Mouse (Mus musculus) ES-CJ7 (cell line): ENCODE measurements around the gene Olfr206.
"Not testable (repeated sequence)": the region's sequence is repeated elsewhere in the genome, so short reads cannot be mapped to it uniquely, and the experiment has no call there.

Experiments used
- DNase-seq: peaks from one replicate; pipeline ENCODE4 v3.0.0; 2011; ENCODE audit warnings: low read depth, low spot score

The Olfr206 gene

DNA sequence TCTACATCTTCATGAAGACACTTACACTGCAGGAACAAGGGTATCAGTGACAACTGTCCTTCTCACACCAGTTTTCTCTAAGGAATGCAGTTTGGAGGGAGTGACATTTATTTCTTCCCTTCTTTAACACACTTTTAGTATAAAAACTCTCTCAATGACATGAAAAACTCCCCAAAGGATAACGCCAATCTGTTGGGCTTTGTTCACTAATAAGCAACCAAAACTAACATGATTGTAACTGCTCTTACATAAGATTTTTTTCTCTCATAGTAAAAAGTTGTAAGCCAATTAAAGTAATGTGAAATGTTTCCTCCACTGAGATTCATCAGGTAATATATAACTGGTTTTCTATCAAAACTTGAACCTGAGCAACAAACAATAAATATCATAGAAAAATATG lies at the start of gene Olfr206:
TSS of gene Olfr206 (minus strand) at position 101 of the 400 bp plus-strand sequence.
- DNase-seq = no peak

DNA sequence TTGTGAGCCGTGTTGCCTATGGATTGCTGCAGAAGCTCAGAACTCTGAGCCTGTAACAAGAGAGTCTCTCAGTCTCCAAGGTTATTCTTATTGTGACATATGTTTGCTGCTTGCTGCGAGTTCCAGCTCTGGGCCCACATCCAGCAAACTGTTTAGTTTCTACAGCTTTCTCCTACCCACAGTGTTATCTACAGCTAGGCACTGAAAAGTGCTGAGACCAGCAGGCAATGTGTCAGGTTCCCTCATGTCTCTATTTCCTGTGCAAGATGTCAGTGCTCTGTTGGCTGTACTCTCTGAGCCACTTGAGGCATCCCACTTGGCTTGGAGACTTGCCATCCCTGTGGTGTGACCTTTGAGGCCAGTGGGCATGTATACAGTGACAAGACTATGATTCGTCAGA lies 44.3 kb upstream of the Olfr206 start:
- DNase-seq = no peak

DNA sequence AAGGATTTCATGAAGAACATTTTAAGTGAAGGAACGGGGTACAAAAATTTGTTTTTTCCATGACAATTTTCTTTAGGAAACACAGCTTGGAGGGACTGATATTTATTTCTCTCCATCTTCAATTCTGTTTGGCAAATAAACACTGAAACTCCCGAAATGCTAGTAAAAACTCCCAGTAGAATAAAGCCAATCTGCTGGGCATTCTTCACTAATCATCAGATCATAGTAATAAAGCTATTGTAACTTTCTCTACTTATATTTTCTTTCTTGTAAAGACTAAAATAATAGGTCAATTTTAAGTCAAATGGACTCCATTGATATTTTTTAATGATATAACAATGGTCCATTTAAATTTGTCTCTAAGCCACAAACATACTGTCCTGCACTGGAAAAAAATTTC lies 14.8 kb upstream of the Olfr206 start, which contains the start of gene Olfr209:
TSS of gene Olfr209 (minus strand) at position 101 of the 400 bp plus-strand sequence.
- DNase-seq = no peak

DNA sequence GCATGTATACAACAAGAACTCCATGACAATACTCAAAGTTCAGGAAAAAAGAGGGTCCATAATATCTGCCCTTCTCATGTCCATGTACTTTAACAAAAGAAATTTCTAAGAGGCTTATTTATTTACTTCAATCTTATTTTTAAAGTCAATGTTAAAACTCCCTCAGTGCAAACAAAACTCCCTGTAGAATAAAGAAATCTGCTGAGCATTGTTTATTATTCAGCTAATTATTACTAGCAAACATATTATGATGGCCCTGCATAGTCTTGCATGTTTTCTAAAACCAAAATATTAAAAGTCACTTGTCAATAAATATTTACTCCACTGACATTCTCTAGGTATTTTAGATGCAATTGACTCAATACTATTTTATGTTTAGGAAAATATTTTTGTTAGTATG lies 18.0 kb downstream of the Olfr206 start, which contains the start of gene Olfr205:
TSS of gene Olfr205 (minus strand) at position 101 of the 400 bp plus-strand sequence.
- no peak for DNase-seq

DNA sequence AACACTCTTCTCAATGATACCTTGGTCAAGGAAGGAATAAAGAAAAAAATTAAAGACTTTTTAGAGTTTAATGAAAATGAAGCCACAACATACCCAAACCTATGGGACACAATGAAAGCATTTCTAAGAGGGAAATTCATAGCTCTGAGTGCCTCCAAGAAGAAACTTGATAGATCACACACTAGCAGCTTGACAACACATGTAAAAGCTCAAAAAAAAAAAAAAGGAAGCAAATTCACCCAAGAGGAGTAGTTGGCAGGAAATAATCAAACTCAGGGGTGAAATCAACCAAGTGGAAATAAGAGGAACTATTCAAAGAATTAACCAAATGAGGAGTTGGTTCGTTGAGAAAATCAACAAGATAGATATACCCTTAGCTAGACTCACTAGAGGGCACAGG lies 25.8 kb downstream of the Olfr206 start:
- DNase-seq = not testable (repeated sequence)

DNA sequence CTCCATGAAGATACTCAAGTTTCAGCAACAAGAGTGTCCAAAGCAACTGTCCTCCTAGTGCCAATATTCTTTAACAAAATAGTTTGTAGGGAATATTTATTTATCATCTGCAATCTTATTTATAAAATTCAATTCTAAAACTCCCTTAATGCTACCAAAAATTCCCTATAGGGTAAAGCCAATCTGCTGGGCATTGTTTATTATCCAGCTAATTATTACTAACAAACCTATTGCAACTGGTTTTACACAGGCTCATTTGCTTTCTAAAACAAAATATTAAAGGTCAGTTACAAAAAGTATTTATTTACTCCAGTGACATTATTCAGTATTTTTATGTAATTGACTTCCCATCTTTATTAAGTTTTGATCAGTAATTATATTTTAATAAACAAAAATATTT lies 30.9 kb downstream of the Olfr206 start, which contains the start of gene Olfr204:
TSS of gene Olfr204 (minus strand) at position 101 of the 400 bp plus-strand sequence.
- no peak for DNase-seq

DNA sequence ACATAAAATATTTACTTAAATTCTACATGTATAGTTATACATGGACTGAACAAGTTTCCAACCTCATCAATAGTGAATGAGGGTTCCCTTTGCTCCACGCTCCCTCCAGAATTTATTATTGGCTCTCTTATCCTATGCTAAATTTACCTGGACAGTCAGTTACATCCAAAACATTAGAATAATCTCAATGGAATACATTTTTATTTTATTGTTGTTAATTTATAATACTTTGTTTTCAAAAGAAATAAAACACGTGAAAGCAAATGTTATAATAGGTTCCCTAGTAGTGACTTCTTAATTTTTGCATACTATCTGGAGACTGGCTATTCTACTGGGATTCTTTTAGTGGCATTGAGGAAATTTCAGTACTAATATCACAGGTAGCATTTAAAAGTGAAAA lies 50.5 kb downstream of the Olfr206 start, which contains the start of gene Olfr203:
TSS of gene Olfr203 (plus strand) at position 301 of the 400 bp plus-strand sequence.
- DNase-seq = no peak
